Mouse (Mus musculus) midbrain, embryonic 15.5 days (tissue): ENCODE data around the gene Ajm1. TPM values are rescaled to one million over a fixed set of nuclear protein-coding genes. Genes with fewer than 3 reads are reported as not detected.

Experiments used
- ATAC-seq: fragments of 200-750 bp; cut with Nextera tagmentation; replicated peaks from 2 replicates; pipeline ENCODE4 v1.8.0; 2017; ENCODE audit warnings: moderate TSS enrichment
- H3K27ac ChIP-seq: fragments of 300-500 bp; sonication (generic); 2 replicates; pipeline ENCODE4 v1.5.1; 2015; ENCODE audit warnings: mild to moderate bottlenecking, inconsistent platforms
- H3K27me3 ChIP-seq: fragments of 300-500 bp; sonication (generic); replicated peaks from 2 replicates; pipeline ENCODE4 v1.6.1; 2015; ENCODE audit warnings: inconsistent platforms
- H3K36me3 ChIP-seq: fragments of 300-500 bp; sonication (generic); replicated peaks from 2 replicates; pipeline ENCODE4 v1.6.1; 2015; ENCODE audit warnings: inconsistent platforms
- H3K4me1 ChIP-seq: fragments of 300-500 bp; sonication (generic); 2 replicates; pipeline ENCODE4 v1.6.1; 2015; ENCODE audit warnings: inconsistent platforms
- H3K4me2 ChIP-seq: fragments of 300-500 bp; sonication (generic); 2 replicates; pipeline ENCODE4 v1.6.1; 2015; ENCODE audit warnings: inconsistent platforms, mild to moderate bottlenecking, moderate library complexity
- H3K4me3 ChIP-seq: fragments of 300-500 bp; sonication (generic); 2 replicates; pipeline ENCODE4 v1.5.1; 2015; ENCODE audit warnings: mild to moderate bottlenecking, inconsistent platforms
- H3K9ac ChIP-seq: fragments of 300-500 bp; sonication (generic); 2 replicates; pipeline ENCODE4 v1.6.1; 2015; ENCODE audit warnings: mild to moderate bottlenecking, inconsistent platforms
- H3K9me3 ChIP-seq: fragments of 300-500 bp; sonication (generic); 2 replicates; pipeline ENCODE4 v1.6.1; 2016; ENCODE audit warnings: inconsistent platforms
- WGBS: fragments of 180-500 bp; shearing (Covaris S2); methylation state at CpG from one replicate; pipeline ENCODE4 v1.1.7; 2015; ENCODE audit warnings: mixed read lengths; 5-methylcytosine and 5-hydroxymethylcytosine counted together
- polyA plus RNA-seq: library from polyadenylated mRNA; unstranded; fragments of >200 nt; fragmentation: Nextera tagmentation; extraction: Ambion mirVana; gene quantifications from 2 replicates; pipeline ENCODE4 v1.2.1, GENCODE M21; 2015

The Ajm1 gene
- polyA plus RNA-seq, 1 experiment from 2014 or later: 14.1 TPM

GRCm38 (mm10) chr2:25602526-25602925, 21.0 kb upstream of the Ajm1 start:
- Histone ChIP-seq H3K4me2 (no peak overlapping the region), H3K27me3 (no peaks in the 10 kb centered on the region), H3K36me3 (peaks cover 32% of the 10 kb centered on the region), H3K4me1 (peaks cover 16% of the 10 kb centered on the region), H3K4me3 (no peak overlapping the region), H3K27ac (no peak overlapping the region), H3K9me3 (no peaks in the 10 kb centered on the region), H3K9ac (no peak overlapping the region)
- 94% methylated on average over 5 of the region's 5 CpGs for WGBS
- no peak for ATAC-seq

DNA sequence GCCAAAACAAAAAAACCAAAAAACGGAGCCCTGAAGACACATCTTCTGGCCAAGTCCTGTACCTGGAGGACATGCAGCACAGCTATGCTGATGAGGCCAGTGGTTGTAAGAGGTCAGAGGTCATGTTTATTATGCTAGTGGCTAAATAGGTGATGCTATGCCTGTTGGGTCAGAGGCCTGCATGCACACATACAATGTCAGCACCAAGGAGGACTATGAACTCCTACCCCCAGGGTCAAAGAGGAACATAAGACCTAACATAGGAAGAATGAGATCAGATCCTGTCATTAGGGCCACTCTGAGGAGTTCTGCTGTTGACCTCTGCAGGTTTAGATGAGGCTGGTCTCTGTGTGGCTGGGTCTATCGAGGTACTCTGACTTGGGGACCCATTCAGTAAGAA, 18.5 kb upstream of the Ajm1 start:
- 91% methylated on average over 2 of the region's 2 CpGs for WGBS
- Histone ChIP-seq H3K4me1 (no peaks in the 10 kb centered on the region), H3K27me3 (no peaks in the 10 kb centered on the region), H3K36me3 (peaks cover 57% of the 10 kb centered on the region), H3K27ac (no peak overlapping the region), H3K9me3 (no peaks in the 10 kb centered on the region), H3K9ac (no peak overlapping the region), H3K4me3 (no peak overlapping the region), H3K4me2 (no peak overlapping the region)
- ATAC-seq: no peak

DNA sequence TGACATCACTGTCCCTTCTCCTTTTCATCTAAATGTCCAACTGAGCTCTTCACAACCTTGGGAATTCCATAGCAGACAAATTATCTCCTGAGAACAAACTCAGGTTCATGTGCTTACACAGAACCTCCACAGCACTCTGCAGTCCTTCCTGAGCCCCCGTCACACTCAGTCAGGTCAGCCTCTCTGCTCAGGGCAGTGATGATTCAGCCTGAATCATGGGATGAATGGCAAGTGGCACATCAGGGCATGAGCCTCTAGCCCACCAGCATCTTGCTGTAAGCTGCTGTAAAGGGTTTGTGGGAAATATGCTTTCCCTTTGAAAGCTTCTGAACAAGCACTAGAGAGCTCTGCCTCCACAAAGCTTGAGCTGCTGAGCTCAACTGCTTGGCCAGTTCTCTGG, 17.2 kb upstream of the Ajm1 start:
- 94% methylated on average over 1 of the region's 1 CpGs for WGBS
- H3K4me3 ChIP-seq: no peak overlapping the region
- no peak for ATAC-seq
- peaks cover 63% of the 10 kb centered on the region for H3K36me3 ChIP-seq
- no peaks in the 10 kb centered on the region for H3K27me3 ChIP-seq
- no peaks in the 10 kb centered on the region for H3K9me3 ChIP-seq
- no peak overlapping the region for H3K4me2 ChIP-seq
- H3K27ac ChIP-seq: no peak overlapping the region
- no peaks in the 10 kb centered on the region for H3K4me1 ChIP-seq
- H3K9ac ChIP-seq: no peak overlapping the region

- no peak for ATAC-seq
- WGBS: 95% methylated on average over 5 of the region's 5 CpGs
- H3K4me2 ChIP-seq: no peak overlapping the region
These were observed 15.4 kb upstream of the Ajm1 start for GRCm38 (mm10) chr2:25596765-25597510.

GRCm38 (mm10) chr2:25591863-25592262, 10.3 kb upstream of the Ajm1 start:
- ATAC-seq: no peak
- Histone ChIP-seq H3K4me2 (no peak overlapping the region), H3K4me3 (no peak overlapping the region), H3K9ac (no peak overlapping the region), H3K27ac (no peak overlapping the region), H3K4me1 (no peaks in the 10 kb centered on the region), H3K27me3 (no peaks in the 10 kb centered on the region), H3K36me3 (peaks cover 56% of the 10 kb centered on the region), H3K9me3 (no peaks in the 10 kb centered on the region)
- 86% methylated on average over 2 of the region's 2 CpGs for WGBS

More at GRCm38 (mm10) chr2:25596765-25597510, 15.4 kb upstream of the Ajm1 start:
- H3K9me3 ChIP-seq: no peaks in the 10 kb centered on the region
- no peak overlapping the region for H3K27ac ChIP-seq
- H3K36me3 ChIP-seq: peaks cover 80% of the 10 kb centered on the region
- no peaks in the 10 kb centered on the region for H3K4me1 ChIP-seq
- H3K27me3 ChIP-seq: no peaks in the 10 kb centered on the region
- H3K9ac ChIP-seq: no peak overlapping the region
- no peak overlapping the region for H3K4me3 ChIP-seq

DNA sequence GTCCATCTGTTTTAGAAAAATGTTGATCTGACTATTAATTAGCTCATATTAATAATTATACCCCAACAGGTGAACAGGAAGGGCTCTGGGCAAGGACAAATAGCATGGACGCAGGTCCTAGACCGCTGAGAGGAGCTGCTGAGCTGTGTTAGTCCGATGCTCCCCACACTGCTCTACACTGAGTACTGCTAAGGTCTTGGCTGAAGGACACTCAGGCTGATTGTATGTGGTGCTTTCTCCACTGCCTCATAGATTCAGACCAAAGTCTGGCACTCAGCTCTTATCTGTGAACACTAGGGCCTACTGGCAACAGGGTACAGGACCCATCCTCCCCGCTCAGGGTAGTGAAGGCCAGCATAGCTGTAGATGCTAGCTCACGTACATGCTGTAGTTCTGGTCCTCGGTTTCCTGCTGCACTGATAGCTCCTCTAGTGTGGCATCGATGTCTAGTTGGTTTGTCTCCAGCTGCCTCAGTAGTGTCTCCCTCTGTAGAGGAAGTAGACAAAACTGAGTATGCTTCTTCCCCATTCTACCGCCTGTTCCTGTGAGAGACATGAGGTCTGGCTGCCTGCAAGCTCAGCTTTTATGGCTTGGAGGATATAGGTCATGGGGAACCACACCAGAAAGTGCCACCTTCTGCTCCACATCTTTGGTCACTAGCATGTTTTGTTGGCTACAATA, 6.8 kb upstream of the Ajm1 start:
- peaks cover 41% of the 10 kb centered on the region for H3K36me3 ChIP-seq
- H3K27ac ChIP-seq: no peak overlapping the region
- ATAC-seq: no peak
- WGBS: 96% methylated on average over 8 of the region's 8 CpGs
- no peak overlapping the region for H3K9ac ChIP-seq
- H3K4me3 ChIP-seq: no peak overlapping the region
- no peaks in the 10 kb centered on the region for H3K4me1 ChIP-seq
- no peaks in the 10 kb centered on the region for H3K27me3 ChIP-seq
- no peaks in the 10 kb centered on the region for H3K9me3 ChIP-seq
- no peak overlapping the region for H3K4me2 ChIP-seq

GRCm38 (mm10) chr2:25587290-25587689, 5.7 kb upstream of the Ajm1 start:
- Histone ChIP-seq H3K9ac (no peak overlapping the region), H3K27ac (no peak overlapping the region), H3K27me3 (no peaks in the 10 kb centered on the region), H3K4me2 (no peak overlapping the region), H3K4me3 (no peak overlapping the region), H3K36me3 (peaks cover 31% of the 10 kb centered on the region), H3K4me1 (peaks cover 9% of the 10 kb centered on the region), H3K9me3 (no peaks in the 10 kb centered on the region)
- ATAC-seq: no peak
- WGBS: 91% methylated on average over 8 of the region's 8 CpGs

DNA sequence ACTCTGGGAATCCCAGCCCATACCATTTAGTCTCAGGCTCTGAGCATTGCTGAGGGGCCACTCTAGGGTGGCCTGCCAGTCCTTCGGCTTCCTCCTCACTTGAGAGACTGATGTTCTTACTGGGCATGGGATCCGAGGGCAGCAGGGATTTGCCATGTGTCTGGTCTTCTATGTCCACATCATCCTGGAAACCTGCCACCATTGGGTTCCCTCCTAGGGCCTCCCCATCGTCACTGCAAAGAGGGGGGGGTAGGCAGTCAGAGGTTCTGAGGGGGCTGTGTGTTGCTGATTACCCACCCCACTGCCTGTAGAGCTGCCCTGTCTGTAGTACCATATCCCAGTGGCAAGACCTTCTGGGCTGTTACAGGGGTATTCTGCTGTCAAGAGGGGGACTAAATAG, 4.0 kb upstream of the Ajm1 start:
- Histone ChIP-seq H3K9ac (no peak overlapping the region), H3K9me3 (no peaks in the 10 kb centered on the region), H3K4me1 (peaks cover 22% of the 10 kb centered on the region), H3K27ac (no peak overlapping the region), H3K36me3 (peaks cover 18% of the 10 kb centered on the region), H3K4me3 (no peak overlapping the region), H3K4me2 (no peak overlapping the region), H3K27me3 (peaks cover under 1% of the 10 kb centered on the region)
- WGBS: 93% methylated on average over 3 of the region's 3 CpGs
- ATAC-seq: no peak

- ATAC-seq: no peak
These were observed 3.3 kb upstream of the Ajm1 start for GRCm38 (mm10) chr2:25584856-25585255.

DNA sequence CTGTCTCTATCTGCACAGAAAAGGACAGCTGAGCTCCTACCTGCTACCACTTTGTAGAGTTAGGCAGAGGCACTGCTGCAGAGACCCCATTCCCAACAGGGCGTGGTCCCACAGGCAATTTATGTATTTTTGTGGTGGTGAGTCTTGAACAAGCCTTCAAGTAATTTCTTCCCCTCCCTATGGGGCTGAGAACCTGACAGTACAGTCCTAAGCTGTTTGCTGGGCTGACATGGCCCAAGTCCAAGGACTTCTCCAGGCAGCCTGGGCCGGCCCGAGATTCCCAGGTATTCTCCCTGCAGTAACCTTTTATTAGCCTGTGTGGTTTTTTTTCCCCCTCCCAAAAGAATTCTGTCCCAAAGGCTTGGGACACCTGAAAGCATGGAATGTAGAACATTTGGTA, 2.6 kb upstream of the Ajm1 start:
- Histone ChIP-seq H3K4me2 (no peak overlapping the region), H3K36me3 (peaks cover 16% of the 10 kb centered on the region; the same call in 1 of the 2 replicates), H3K27ac (no peak overlapping the region), H3K4me3 (no peak overlapping the region), H3K9ac (no peak overlapping the region), H3K9me3 (no peaks in the 10 kb centered on the region), H3K4me1 (peaks cover 36% of the 10 kb centered on the region), H3K27me3 (peaks cover 15% of the 10 kb centered on the region)
- ATAC-seq: no peak
- WGBS: 99% methylated on average over 3 of the region's 3 CpGs

More at GRCm38 (mm10) chr2:25584856-25585255, 3.3 kb upstream of the Ajm1 start:
- Histone ChIP-seq H3K27ac (no peak overlapping the region), H3K9ac (no peak overlapping the region), H3K36me3 (peaks cover 16% of the 10 kb centered on the region; the same call in 1 of the 2 replicates), H3K9me3 (no peaks in the 10 kb centered on the region), H3K4me2 (no peak overlapping the region), H3K27me3 (peaks cover 8% of the 10 kb centered on the region), H3K4me3 (no peak overlapping the region), H3K4me1 (peaks cover 29% of the 10 kb centered on the region)
- 89% methylated on average over 4 of the region's 4 CpGs for WGBS

DNA sequence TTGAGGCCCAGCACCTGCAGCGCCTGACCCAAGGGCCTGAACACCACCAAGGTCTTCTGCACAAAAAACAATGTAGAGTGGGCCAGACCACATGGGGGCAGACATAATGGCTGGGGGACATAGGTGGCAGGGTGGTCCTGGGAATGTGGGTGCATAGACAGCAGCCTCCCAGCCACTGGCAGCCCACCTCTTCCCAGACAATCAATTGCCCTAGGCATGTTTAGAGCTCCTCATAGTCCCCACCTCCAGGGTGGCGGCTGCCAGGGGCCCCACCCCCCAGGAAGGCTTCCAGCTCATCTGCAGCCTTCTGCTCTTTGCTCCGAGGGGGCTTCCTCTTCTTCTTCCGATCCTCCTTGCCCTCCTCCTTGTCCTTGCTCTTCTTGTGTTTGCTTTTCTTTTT, 2.0 kb upstream of the Ajm1 start:
- H3K4me1 ChIP-seq: peaks cover 40% of the 10 kb centered on the region
- H3K4me2 ChIP-seq: no peak overlapping the region
- peaks cover 21% of the 10 kb centered on the region for H3K27me3 ChIP-seq
- 82% methylated on average over 4 of the region's 4 CpGs for WGBS
- no peak for ATAC-seq
- no peak overlapping the region for H3K9ac ChIP-seq
- no peak overlapping the region for H3K4me3 ChIP-seq
- peaks cover 16% of the 10 kb centered on the region; the same call in 1 of the 2 replicates for H3K36me3 ChIP-seq
- no peaks in the 10 kb centered on the region for H3K9me3 ChIP-seq
- no peak overlapping the region for H3K27ac ChIP-seq

- Histone ChIP-seq H3K27me3 (peaks cover 26% of the 10 kb centered on the region), H3K4me2 (no peak overlapping the region), H3K4me1 (peaks cover 44% of the 10 kb centered on the region), H3K9ac (no peak overlapping the region), H3K9me3 (no peaks in the 10 kb centered on the region), H3K36me3 (peaks cover 16% of the 10 kb centered on the region; the same call in 1 of the 2 replicates), H3K27ac (no peak overlapping the region), H3K4me3 (no peak overlapping the region)
- ATAC-seq: no peak
- 72% methylated on average over 6 of the region's 6 CpGs for WGBS
These were observed 1.5 kb upstream of the Ajm1 start for GRCm38 (mm10) chr2:25583120-25583481.
